Mouse (Mus musculus) retina, postnatal 1 day (tissue): ENCODE results near the gene Sobp.

Experiments
- DNase-seq: peaks from one replicate; pipeline ENCODE4 v3.0.0-alpha.2; 2012

The Sobp gene

GRCm38 (mm10) chr10:42987594-42988052, 186.7 kb downstream of the Sobp start:
- peak; percentile 77 for DNase-seq

- peak; percentile 49 for DNase-seq
These were observed 189.4 kb downstream of the Sobp start for GRCm38 (mm10) chr10:42984886-42985285.

GRCm38 (mm10) chr10:42980999-42981757, 193.2 kb downstream of the Sobp start:
- no peak for DNase-seq

GRCm38 (mm10) chr10:42978346-42978745, 196.0 kb downstream of the Sobp start:
- no peak for DNase-seq

- no peak for DNase-seq
These were observed 197.8 kb downstream of the Sobp start for GRCm38 (mm10) chr10:42976577-42976976.

- no peak for DNase-seq
These were observed 200.8 kb downstream of the Sobp start for GRCm38 (mm10) chr10:42973537-42973936.

- peak; percentile 87 for DNase-seq
These were observed 201.7 kb downstream of the Sobp start for GRCm38 (mm10) chr10:42972504-42973172.

- DNase-seq = no peak
These were observed 206.0 kb downstream of the Sobp start for GRCm38 (mm10) chr10:42968332-42968731.

GRCm38 (mm10) chr10:42963061-42963460, 211.3 kb downstream of the Sobp start:
- DNase-seq = no peak

GRCm38 (mm10) chr10:42962655-42963054, 211.7 kb downstream of the Sobp start:
- no peak for DNase-seq

- DNase-seq = no peak
These were observed 212.1 kb downstream of the Sobp start for GRCm38 (mm10) chr10:42962181-42962601.

GRCm38 (mm10) chr10:42961771-42962170, 212.6 kb downstream of the Sobp start:
- DNase-seq = no peak

- DNase-seq = peak; percentile 44
These were observed 215.6 kb downstream of the Sobp start for GRCm38 (mm10) chr10:42958686-42959085.

- DNase-seq = peak; percentile 88
These were observed 216.3 kb downstream of the Sobp start for GRCm38 (mm10) chr10:42957881-42958651.

- DNase-seq = no peak
These were observed 219.1 kb downstream of the Sobp start for GRCm38 (mm10) chr10:42955205-42955604.

GRCm38 (mm10) chr10:42953601-42954000, 220.7 kb downstream of the Sobp start:
- no peak for DNase-seq
